Mouse (Mus musculus): Measurements from ENCODE around the gene Acnat2. TPM values are rescaled to one million over a fixed set of nuclear protein-coding genes. Genes with fewer than 3 reads are reported as not detected.

Gene Acnat2
- not detected for total RNA-seq (2023)

DNA sequence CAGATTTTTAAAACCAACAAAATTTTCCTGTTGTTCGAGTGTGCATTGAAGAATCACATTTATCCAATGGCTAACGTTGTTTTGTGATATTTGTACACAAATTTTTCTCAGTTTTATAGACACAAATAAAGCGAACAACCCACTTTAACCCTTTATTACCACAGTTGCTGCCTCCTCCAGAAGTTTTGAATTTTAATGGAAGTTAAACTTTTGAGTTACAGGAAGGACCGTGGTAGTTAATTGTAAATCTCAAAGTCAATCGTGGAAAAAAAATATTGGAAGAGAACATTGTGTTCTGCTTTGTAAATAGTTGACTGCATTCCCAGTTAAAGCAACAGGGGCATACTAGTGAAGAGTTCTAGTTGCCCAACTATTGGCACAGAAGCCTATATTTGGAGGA, at the start of gene Acnat2:
Acnat2 (minus strand) TSS at position 195 of the 400 bp plus-strand sequence.

Other genes with a start within 250 kb of the Acnat2 start
- not detected for gene Acnat1, start 65.8 kb upstream of the Acnat2 start, total RNA-seq (2023)
- not detected for gene Baat, start 98.4 kb upstream of the Acnat2 start, total RNA-seq (2023)
- 11.3 TPM for gene Mrpl50, start 112.9 kb upstream of the Acnat2 start, total RNA-seq (2023)
- gene Zfp189, start 113.0 kb upstream of the Acnat2 start, total RNA-seq (2023), result 3.1 TPM
- gene Aldob, start 141.4 kb upstream of the Acnat2 start, total RNA-seq (2023), result not detected
- gene Tmem246, start 189.7 kb upstream of the Acnat2 start, total RNA-seq (2023), result not detected
- 151 TPM for gene Rnf20, start 223.9 kb upstream of the Acnat2 start, total RNA-seq (2023)

Measured in CD4-positive naive resting alpha-beta T cell, adult 57 days (primary cell).